Mouse (Mus musculus) forebrain, postnatal 0 days (tissue): ENCODE data around the gene Hspa1l. TPM values are rescaled to one million over a fixed set of nuclear protein-coding genes. Genes with fewer than 3 reads are reported as not detected.
A peak's percentile ranks its signal among the peaks of the same experiment; 100 is the strongest.
"Not testable (repeated sequence)": the region's sequence is repeated elsewhere in the genome, so short reads cannot be mapped to it uniquely, and the experiment has no call there.

ENCODE experiments used
- ATAC-seq: fragments of 200-750 bp; cut with Nextera tagmentation; 2 replicates; pipeline ENCODE4 v1.8.0; 2017; ENCODE audit warnings: mild to moderate bottlenecking, moderate library complexity
- DNase-seq: peaks from one replicate; pipeline ENCODE4 v3.0.0-alpha.2; 2015
- H3K27ac ChIP-seq: fragments of 300-500 bp; sonication (generic); 2 replicates; pipeline ENCODE4 v1.5.1; 2014; ENCODE audit warnings: low read depth, mild to moderate bottlenecking, antibody characterized with exemption, low read length, moderate library complexity, mixed read lengths
- H3K27me3 ChIP-seq: fragments of 300-500 bp; sonication (generic); 2 replicates; pipeline ENCODE4 v1.6.1; 2014; ENCODE audit warnings: mild to moderate bottlenecking, low read length, mixed read lengths; ENCODE audit not compliant: insufficient read depth
- H3K36me3 ChIP-seq: fragments of 300-500 bp; sonication (generic); 2 replicates; pipeline ENCODE4 v1.6.1; 2014; ENCODE audit warnings: mild to moderate bottlenecking, moderate library complexity; ENCODE audit not compliant: insufficient read depth
- H3K4me1 ChIP-seq: fragments of 300-500 bp; sonication (generic); 2 replicates; pipeline ENCODE4 v1.6.1; 2014; ENCODE audit warnings: antibody characterized with exemption; ENCODE audit not compliant: insufficient read depth
- H3K4me2 ChIP-seq: fragments of 300-500 bp; sonication (generic); 2 replicates; pipeline ENCODE4 v1.6.1; 2014; ENCODE audit warnings: low read depth, mild to moderate bottlenecking, moderate library complexity
- H3K4me3 ChIP-seq: fragments of 300-500 bp; sonication (generic); 2 replicates; pipeline ENCODE4 v1.5.1; 2014; ENCODE audit warnings: low read depth, low read length, mixed read lengths
- H3K9ac ChIP-seq: fragments of 300-500 bp; sonication (generic); 2 replicates; pipeline ENCODE4 v1.6.1; 2014; ENCODE audit warnings: mild to moderate bottlenecking
- H3K9me3 ChIP-seq: fragments of 300-500 bp; sonication (generic); 2 replicates; pipeline ENCODE4 v1.6.1; 2016; ENCODE audit warnings: low read length
- CTCF ChIP-seq: sonication (generic); IDR thresholded peaks from 2 replicates; pipeline ENCODE4 v1.5.1; 2016; ENCODE audit warnings: antibody characterized with exemption, control low read depth, low read depth
- WGBS: fragments of 180-500 bp; shearing (Covaris S2); extraction: QIAGEN DNeasy Blood & Tissue Kit; methylation state at CpG from one replicate; pipeline ENCODE4 v1.1.7; 2014; 5-methylcytosine and 5-hydroxymethylcytosine counted together
- polyA plus RNA-seq: library from polyadenylated mRNA; unstranded; fragments of >200 nt; fragmentation: Nextera tagmentation; extraction: Ambion mirVana; gene quantifications from 2 replicates; pipeline ENCODE4 v1.2.1, GENCODE M21; 2015
- total RNA-seq: library from RNA; depleted of rRNA; stranded (reverse); fragments of >200 nt; gene quantifications from 2 replicates; pipeline ENCODE4 v1.2.3, GENCODE M21; 2014

Hspa1l gene
- total and polyA plus RNA-seq, 2 experiments from 2014 or later, result 0.24 to 0.36 TPM

- H3K27me3 ChIP-seq, result no peaks in the 10 kb centered on the region
- no peaks in the 10 kb centered on the region for H3K9me3 ChIP-seq
- peak overlapping the region; percentile 83 for H3K4me3 ChIP-seq
- H3K4me1 ChIP-seq, result peaks cover 8% of the 10 kb centered on the region
- TF ChIP-seq CTCF, result peak; percentile 67
- peak overlapping the region; percentile 92 for H3K27ac ChIP-seq
- DNase-seq (peak; percentile 90), ATAC-seq (peak; percentile 87)
- H3K36me3 ChIP-seq, result peaks cover 10% of the 10 kb centered on the region
- under 1% methylated on average over 23 of the region's 23 CpGs for WGBS
- peak overlapping the region; percentile 81 for H3K4me2 ChIP-seq
- peak overlapping the region; percentile 99 for H3K9ac ChIP-seq
Measured at GRCm38 (mm10) chr17:34952378-34953040, 20.0 kb upstream of the Hspa1l start.

DNA sequence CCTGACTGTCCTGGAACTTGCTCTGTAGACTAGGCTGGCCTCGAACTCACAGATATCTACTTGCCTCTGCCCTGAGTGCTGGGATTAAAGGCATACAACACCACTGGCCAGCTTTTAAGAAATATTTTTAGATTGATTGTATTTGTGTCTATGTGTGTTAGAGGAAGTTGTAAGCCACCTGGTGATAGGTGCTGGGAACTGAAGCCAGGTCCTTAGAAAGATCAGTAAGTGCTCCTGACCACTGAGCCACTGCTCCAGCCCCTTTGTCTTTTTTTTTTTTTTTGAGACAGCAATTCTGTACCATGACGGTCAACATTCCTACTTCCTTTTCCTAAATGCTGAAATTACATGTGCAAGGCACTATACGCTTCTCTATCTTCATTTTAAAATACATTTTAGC is 19.2 kb upstream of the Hspa1l start:
- Histone ChIP-seq H3K36me3 (peaks cover 10% of the 10 kb centered on the region), H3K4me1 (peaks cover 8% of the 10 kb centered on the region), H3K4me2 (no peak overlapping the region), H3K9ac (no peak overlapping the region), H3K4me3 (no peak overlapping the region), H3K9me3 (no peaks in the 10 kb centered on the region), H3K27ac (no peak overlapping the region), H3K27me3 (no peaks in the 10 kb centered on the region)
- no peak for DNase-seq
- WGBS, result 89% methylated on average over 3 of the region's 3 CpGs
- no peak for TF ChIP-seq CTCF
- no peak for ATAC-seq

DNA sequence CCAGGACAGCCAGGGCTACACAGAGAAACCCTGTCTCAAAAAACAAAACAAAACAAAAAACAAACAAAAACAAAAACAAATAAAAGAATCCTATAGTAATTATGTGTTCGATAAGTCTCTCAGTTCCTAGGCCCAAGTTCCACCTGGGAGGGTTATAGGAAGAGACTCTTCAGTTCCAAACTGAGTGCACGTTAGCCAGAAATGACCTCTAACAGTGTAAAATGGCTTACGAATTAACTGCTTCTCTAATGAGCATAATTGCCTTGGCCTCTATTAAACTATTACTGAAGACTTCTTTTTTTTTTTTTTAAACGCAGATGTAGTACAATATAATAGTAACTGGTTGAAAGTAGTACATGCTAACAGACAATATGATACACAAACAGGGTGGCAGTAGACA is 18.6 kb upstream of the Hspa1l start:
- H3K36me3 ChIP-seq, result peaks cover 10% of the 10 kb centered on the region
- TF ChIP-seq CTCF, result no peak
- DNase-seq (no peak), ATAC-seq (no peak)
- peaks cover 8% of the 10 kb centered on the region for H3K4me1 ChIP-seq
- H3K9me3 ChIP-seq, result no peaks in the 10 kb centered on the region
- 81% methylated on average over 4 of the region's 4 CpGs for WGBS
- no peak overlapping the region for H3K27ac ChIP-seq
- H3K27me3 ChIP-seq, result no peaks in the 10 kb centered on the region
- H3K4me2 ChIP-seq, result no peak overlapping the region
- no peak overlapping the region for H3K4me3 ChIP-seq
- no peak overlapping the region for H3K9ac ChIP-seq

DNA sequence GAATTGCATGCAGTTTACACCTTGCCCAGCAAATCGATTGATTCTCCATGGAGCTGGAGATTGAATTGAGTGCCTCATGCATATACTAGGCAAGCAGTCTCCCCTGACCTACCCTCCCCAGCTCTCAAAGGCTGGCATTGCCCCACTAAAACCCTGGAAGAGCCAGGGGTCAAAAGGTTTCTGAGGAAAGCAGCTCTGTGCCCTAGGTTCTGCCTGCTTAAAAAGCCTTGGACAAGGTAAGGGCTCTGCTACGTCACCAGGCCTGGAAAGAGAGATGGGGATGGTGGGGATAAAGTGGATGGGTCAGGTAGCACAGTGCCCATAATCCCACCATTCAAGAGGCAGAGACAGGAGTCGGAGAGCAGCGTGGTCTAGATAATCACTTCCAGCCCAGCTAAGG is 17.7 kb upstream of the Hspa1l start:
- Histone ChIP-seq H3K4me2 (no peak overlapping the region), H3K27ac (no peak overlapping the region), H3K9ac (no peak overlapping the region), H3K9me3 (no peaks in the 10 kb centered on the region), H3K36me3 (peaks cover 6% of the 10 kb centered on the region), H3K4me3 (no peak overlapping the region), H3K27me3 (no peaks in the 10 kb centered on the region; the same call in 1 of the 2 replicates), H3K4me1 (peaks cover 8% of the 10 kb centered on the region)
- TF ChIP-seq CTCF, result no peak
- ATAC-seq, result no peak
- 82% methylated on average over 4 of the region's 4 CpGs for WGBS
- DNase-seq, result no peak

- Histone ChIP-seq H3K4me3 (no peak overlapping the region), H3K4me1 (peaks cover 1% of the 10 kb centered on the region; the same call in 1 of the 2 replicates), H3K9ac (no peak overlapping the region), H3K27me3 (peaks cover 3% of the 10 kb centered on the region; the same call in 1 of the 2 replicates), H3K36me3 (no peaks in the 10 kb centered on the region), H3K4me2 (no peak overlapping the region), H3K9me3 (no peaks in the 10 kb centered on the region), H3K27ac (no peak overlapping the region)
- no peak for ATAC-seq
- DNase-seq, result no peak
- TF ChIP-seq CTCF, result no peak
- whole genome bisulfite sequencing, result 83% methylated on average over 3 of the region's 3 CpGs
Measured at GRCm38 (mm10) chr17:34955884-34956283, 16.6 kb upstream of the Hspa1l start.

DNA sequence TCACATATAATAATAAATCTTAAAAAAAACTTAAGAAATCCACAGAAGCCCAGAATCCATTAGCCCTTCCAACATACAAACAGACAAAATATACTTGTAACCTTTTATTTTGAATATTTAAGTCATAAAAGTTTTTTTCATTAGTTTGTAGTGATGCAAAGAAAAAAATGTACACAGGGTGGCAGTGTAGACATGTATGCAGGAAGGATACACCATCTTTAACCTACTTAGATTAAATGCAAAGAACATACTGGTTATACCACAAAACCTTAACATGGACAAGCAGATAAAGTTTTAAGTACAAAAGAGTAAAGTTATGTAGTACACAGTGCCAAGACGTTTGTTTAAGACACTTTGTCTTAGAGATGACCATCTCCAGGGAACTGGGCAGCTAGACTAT is 16.2 kb upstream of the Hspa1l start:
- Histone ChIP-seq H3K9ac (no peak overlapping the region), H3K36me3 (no peaks in the 10 kb centered on the region), H3K27me3 (peaks cover 3% of the 10 kb centered on the region; the same call in 1 of the 2 replicates), H3K4me2 (no peak overlapping the region), H3K27ac (no peak overlapping the region), H3K4me1 (no peaks in the 10 kb centered on the region), H3K4me3 (no peak overlapping the region), H3K9me3 (no peaks in the 10 kb centered on the region)
- TF ChIP-seq CTCF, result peak; percentile 59
- 58% methylated on average over 1 of the region's 1 CpGs for WGBS
- ATAC-seq, result no peak
- DNase-seq, result peak; percentile 30

- not testable (repeated sequence) for DNase-seq, ATAC-seq, H3K9me3 ChIP-seq, H3K36me3 ChIP-seq, H3K4me3 ChIP-seq, H3K27ac ChIP-seq, H3K4me1 ChIP-seq, H3K27me3 ChIP-seq, H3K4me2 ChIP-seq, H3K9ac ChIP-seq
- WGBS, result 23% methylated on average over 32 of the region's 40 CpGs
Measured at GRCm38 (mm10) chr17:34957291-34957690, 15.2 kb upstream of the Hspa1l start.

GRCm38 (mm10) chr17:34957966-34958365 is 14.5 kb upstream of the Hspa1l start:
- ATAC-seq, H3K27me3 ChIP-seq, H3K4me3 ChIP-seq, H3K27ac ChIP-seq, H3K4me2 ChIP-seq, H3K36me3 ChIP-seq, H3K9me3 ChIP-seq, H3K9ac ChIP-seq, H3K4me1 ChIP-seq, DNase-seq: not testable (repeated sequence)
- 33% methylated on average over 15 of the region's 40 CpGs for WGBS

DNA sequence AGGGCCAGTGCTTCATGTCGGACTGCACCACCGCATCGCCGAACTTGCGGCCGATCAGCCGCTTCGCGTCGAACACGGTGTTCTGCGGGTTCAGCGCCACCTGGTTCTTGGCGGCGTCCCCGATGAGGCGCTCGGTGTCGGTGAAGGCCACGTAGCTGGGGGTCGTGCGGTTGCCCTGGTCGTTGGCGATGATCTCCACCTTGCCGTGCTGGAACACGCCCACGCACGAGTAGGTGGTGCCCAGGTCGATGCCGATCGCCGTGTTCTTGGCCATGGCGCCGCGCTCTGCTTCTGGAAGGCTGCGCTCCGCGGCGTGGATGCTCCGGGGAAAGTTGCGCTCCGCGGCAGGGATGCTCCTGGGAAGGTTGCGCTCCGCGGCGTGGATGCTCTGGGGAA is 13.8 kb upstream of the Hspa1l start:
- H3K27me3 ChIP-seq, H3K27ac ChIP-seq, H3K9me3 ChIP-seq, H3K4me1 ChIP-seq, DNase-seq, ATAC-seq, H3K36me3 ChIP-seq, H3K9ac ChIP-seq: not testable (repeated sequence)
- Histone ChIP-seq H3K4me2 (peak overlapping the region; percentile 62), H3K4me3 (peak overlapping the region; percentile 42)
- 1% methylated on average over 23 of the region's 47 CpGs for WGBS

- peak within 1 kb of the TSS; percentile 62 for H3K4me2 ChIP-seq
- not testable (repeated sequence) for H3K9ac ChIP-seq, H3K27me3 ChIP-seq, H3K36me3 ChIP-seq, H3K27ac ChIP-seq, H3K9me3 ChIP-seq, H3K4me1 ChIP-seq
- DNase-seq, result peak; percentile 70
- ATAC-seq, result peak; percentile 97
- WGBS, result 1% methylated on average over 26 of the region's 32 CpGs
- H3K4me3 ChIP-seq, result peak within 1 kb of the TSS; percentile 42
Measured at GRCm38 (mm10) chr17:34959130-34959778, 13.2 kb upstream of the Hspa1l start, which contains the start of gene Hspa1b. Hspa1b (minus strand) TSS chr17:34959238.
